Mouse (Mus musculus) stomach, postnatal 0 days (tissue): ENCODE results near the gene Wnt4.

ENCODE experiments used
- CTCF ChIP-seq: IDR thresholded peaks from 2 replicates; pipeline ENCODE4 v1.5.1; 2016; ENCODE audit warnings: antibody characterized with exemption, low read depth, mild to moderate bottlenecking, moderate library complexity
- EP300 ChIP-seq: optimal IDR thresholded peaks from 2 replicates; pipeline ENCODE3; 2016; ENCODE audit warnings: antibody characterized with exemption

DNA sequence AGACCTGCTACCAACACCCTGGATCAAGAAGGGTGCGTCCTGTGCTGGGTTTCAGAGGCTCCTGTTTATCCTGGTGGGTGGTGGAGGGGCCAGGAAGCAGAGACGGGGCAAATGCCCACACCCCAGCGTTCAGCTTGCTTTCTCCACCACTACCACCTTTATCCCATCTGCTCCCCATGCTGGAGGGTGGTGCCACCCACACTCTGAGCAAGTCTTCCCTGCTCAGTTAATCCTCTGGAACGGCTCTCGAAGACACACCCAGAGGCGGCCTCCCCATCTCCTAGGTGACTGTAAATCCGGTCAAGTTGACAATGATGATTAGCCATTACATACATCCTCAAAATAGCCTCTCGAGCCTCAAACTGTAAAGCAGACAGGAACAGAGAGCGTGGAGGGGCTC, 41.9 kb upstream of the Wnt4 start:
- TF ChIP-seq CTCF (0 out of 2 replicates have a peak, but pooled peaks have one; percentile 1), EP300 (peak; percentile 31)
